Mouse (Mus musculus): ENCODE measurements around the gene Prpf40b.

- TF ChIP-seq MAX (IDR thresholded peaks at IDR 0.05; ENCODE audit: low read depth), result no peak
- TF ChIP-seq POLR2A (IDR thresholded peaks at IDR 0.05; ENCODE audit: insufficient read length, low read depth), result no peak
- TF ChIP-seq CEBPB (IDR thresholded peaks at IDR 0.05; ENCODE audit: insufficient read depth, poor library complexity, severe bottlenecking), result no peak
- no peak for TF ChIP-seq MYOD1 (IDR thresholded peaks at IDR 0.05; ENCODE audit: control insufficient read depth in 1 of 3, insufficient read length in 2 of 3, low read depth in 2 of 3)
- no peak for TF ChIP-seq E2F4 (IDR thresholded peaks at IDR 0.05; ENCODE audit: insufficient read depth)
- no peak for TF ChIP-seq POLR2AphosphoS2 (IDR thresholded peaks at IDR 0.05; ENCODE audit: insufficient read length, low read depth)
- no peak for TF ChIP-seq SRF (IDR thresholded peaks at IDR 0.05; ENCODE audit: control insufficient read depth, insufficient read length, low read depth)
- TF ChIP-seq TCF12 (IDR thresholded peaks at IDR 0.05; ENCODE audit: insufficient read depth, poor library complexity, severe bottlenecking), result no peak
- no peak for TF ChIP-seq MYOG (IDR thresholded peaks at IDR 0.05; ENCODE audit: control insufficient read depth in 1 of 3, insufficient read depth in 1 of 3, insufficient read length in 2 of 3, low read depth in 2 of 3)
- TF ChIP-seq USF1 (IDR thresholded peaks at IDR 0.05; ENCODE audit: low read depth), result no peak
- no peak for TF ChIP-seq REST (IDR thresholded peaks at IDR 0.05; ENCODE audit: insufficient read depth, insufficient read length)
These were observed 44.0 kb downstream of the Prpf40b start for GRCm38 (mm10) chr15:99338916-99339315.
